Mouse (Mus musculus) heart, embryonic 15.5 days (tissue): Measurements from ENCODE around the gene Cryaa. TPM values are rescaled to one million over a fixed set of nuclear protein-coding genes. Genes with fewer than 3 reads are reported as not detected.

Source experiments
- ATAC-seq: fragments of 200-750 bp; cut with Nextera tagmentation; replicated peaks from 2 replicates; pipeline ENCODE4 v1.8.0; 2017; ENCODE audit warnings: low read depth, moderate TSS enrichment; ENCODE audit not compliant: insufficient number of reproducible peaks, insufficient read depth, low FRiP score
- H3K27ac ChIP-seq: fragments of 300-500 bp; sonication (generic); 2 replicates; pipeline ENCODE4 v1.5.1; 2015; ENCODE audit warnings: mild to moderate bottlenecking, inconsistent platforms
- H3K27me3 ChIP-seq: fragments of 300-500 bp; sonication (generic); 2 replicates; pipeline ENCODE4 v1.6.1; 2015; ENCODE audit warnings: inconsistent platforms
- H3K36me3 ChIP-seq: fragments of 300-500 bp; sonication (generic); 2 replicates; pipeline ENCODE4 v1.6.1; 2015; ENCODE audit warnings: mild to moderate bottlenecking, inconsistent platforms
- H3K4me1 ChIP-seq: fragments of 300-500 bp; sonication (generic); replicated peaks from 2 replicates; pipeline ENCODE4 v1.6.1; 2015; ENCODE audit warnings: inconsistent platforms
- H3K4me2 ChIP-seq: fragments of 300-500 bp; sonication (generic); 2 replicates; pipeline ENCODE4 v1.6.1; 2015; ENCODE audit warnings: inconsistent platforms, mild to moderate bottlenecking, moderate library complexity
- H3K4me3 ChIP-seq: fragments of 300-500 bp; sonication (generic); 2 replicates; pipeline ENCODE4 v1.5.1; 2015; ENCODE audit warnings: mild to moderate bottlenecking, inconsistent platforms
- H3K9ac ChIP-seq: fragments of 300-500 bp; sonication (generic); 2 replicates; pipeline ENCODE4 v1.6.1; 2015; ENCODE audit warnings: mild to moderate bottlenecking, inconsistent platforms
- H3K9me3 ChIP-seq: fragments of 300-500 bp; sonication (generic); replicated peaks from 2 replicates; pipeline ENCODE4 v1.6.1; 2016; ENCODE audit warnings: inconsistent platforms
- WGBS: fragments of 180-500 bp; shearing (Covaris S2); methylation state at CpG from one replicate; pipeline ENCODE4 v1.1.7; 2015; ENCODE audit warnings: mixed read lengths; 5-methylcytosine and 5-hydroxymethylcytosine counted together
- polyA plus RNA-seq: library from polyadenylated mRNA; unstranded; fragments of >200 nt; fragmentation: Nextera tagmentation; extraction: Ambion mirVana; gene quantifications from 2 replicates; pipeline ENCODE4 v1.2.1, GENCODE M21; 2015

Cryaa gene
- not detected in 2 replicates for polyA plus RNA-seq

DNA sequence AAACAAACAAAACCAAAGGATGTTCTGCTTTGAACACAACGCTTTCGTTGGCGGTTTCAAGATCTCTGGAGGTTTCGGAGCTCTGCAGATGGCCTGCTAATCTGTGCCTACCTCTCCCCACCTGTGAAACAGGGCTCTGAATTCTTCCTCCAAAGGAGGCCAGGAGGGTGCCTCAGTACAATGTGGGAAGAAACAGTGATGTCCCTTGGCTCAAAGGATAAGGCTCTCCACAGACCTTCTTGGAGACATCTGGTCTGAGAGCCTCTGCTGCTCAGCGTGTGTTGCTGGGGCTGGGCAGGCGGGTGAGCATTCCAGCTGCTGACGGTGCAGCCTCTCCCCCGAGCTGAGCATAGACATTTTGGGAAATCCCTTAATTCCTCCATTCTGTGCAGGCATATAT, at the start of gene Cryaa:
Gene Cryaa, plus strand, starts transcription at position 301 of the 400 bp plus-strand sequence.
- no peak within 1 kb of the TSS for H3K4me3 ChIP-seq
- no peak within 1 kb of the TSS for H3K27ac ChIP-seq
- no peaks in the 10 kb centered on the region for H3K36me3 ChIP-seq
- H3K9me3 ChIP-seq: no peaks in the 10 kb centered on the region
- H3K27me3 ChIP-seq: peaks cover 26% of the 10 kb centered on the region; the same call in 1 of the 2 replicates
- no peak within 1 kb of the TSS for H3K4me2 ChIP-seq
- ATAC-seq: no peak
- no peaks in the 10 kb centered on the region for H3K4me1 ChIP-seq
- no peak within 1 kb of the TSS for H3K9ac ChIP-seq
- WGBS: 72% methylated on average over 8 of the region's 8 CpGs

DNA sequence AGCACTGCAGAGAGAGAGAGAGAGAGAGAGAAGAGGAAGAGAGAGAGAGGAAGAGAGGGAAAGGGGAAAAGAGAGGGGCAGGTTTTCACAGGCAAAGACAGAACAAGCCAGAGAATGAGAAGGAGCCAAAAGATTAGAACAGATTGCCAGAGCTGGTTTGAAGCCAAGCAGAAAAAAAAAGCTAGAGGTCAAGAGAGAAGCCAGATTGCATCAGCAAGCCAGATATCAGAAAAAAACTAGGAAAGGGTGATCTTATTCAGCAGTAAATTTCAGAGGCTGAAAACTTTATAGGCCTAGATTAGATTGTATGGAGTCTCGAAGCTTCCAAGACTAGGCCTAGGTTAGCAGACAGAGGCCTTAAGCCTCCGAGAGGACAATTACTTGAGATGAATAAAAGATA, 49.6 kb upstream of the Cryaa start:
- H3K4me2 ChIP-seq: no peak overlapping the region
- 0 out of 2 replicates have a peak, but pooled peaks cover 4% of the 10 kb centered on the region for H3K27me3 ChIP-seq
- no peak overlapping the region for H3K4me3 ChIP-seq
- H3K9me3 ChIP-seq: no peaks in the 10 kb centered on the region
- 82% methylated on average over 2 of the region's 2 CpGs for WGBS
- no peak overlapping the region for H3K27ac ChIP-seq
- H3K4me1 ChIP-seq: no peaks in the 10 kb centered on the region
- H3K9ac ChIP-seq: no peak overlapping the region
- no peak for ATAC-seq
- H3K36me3 ChIP-seq: no peaks in the 10 kb centered on the region

DNA sequence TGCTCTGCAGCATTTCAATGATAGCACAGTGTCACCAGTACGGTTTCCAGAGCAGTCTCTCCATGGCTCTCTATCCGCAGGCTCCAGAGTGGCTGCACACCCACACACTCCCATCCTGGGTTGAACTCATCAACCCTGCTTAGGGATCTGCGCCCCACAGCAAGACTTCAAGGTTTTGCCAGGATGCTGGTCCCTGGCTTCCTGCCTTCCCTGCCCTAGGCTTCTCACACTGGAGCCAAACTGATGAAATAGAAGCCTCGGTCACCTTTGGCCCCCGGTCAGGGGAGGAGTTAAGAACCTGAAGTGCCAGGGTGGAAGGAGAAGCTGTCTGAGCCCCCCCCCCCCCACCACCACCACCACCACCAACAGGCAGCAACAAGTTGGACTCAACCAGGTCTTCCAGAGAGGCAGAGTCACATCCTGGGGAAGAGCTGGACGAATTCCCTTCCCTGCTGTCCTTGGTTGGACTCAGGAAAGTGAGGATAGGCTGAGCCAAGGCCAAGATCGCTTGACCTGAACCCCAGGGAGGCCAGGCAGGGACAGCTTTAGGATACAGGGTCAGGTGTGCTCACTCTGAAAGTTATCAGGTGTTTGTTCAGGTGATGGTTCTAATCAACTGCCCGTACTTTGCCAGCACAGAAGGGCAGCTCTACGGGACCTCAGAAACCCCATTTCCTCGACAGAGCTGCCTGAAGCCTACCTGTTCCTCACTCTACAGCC, 46.4 kb upstream of the Cryaa start:
- 69% methylated on average over 10 of the region's 10 CpGs for WGBS
- no peak for ATAC-seq
- H3K27ac ChIP-seq: no peak overlapping the region
- peaks cover 3% of the 10 kb centered on the region for H3K4me1 ChIP-seq
- H3K9ac ChIP-seq: no peak overlapping the region
- H3K9me3 ChIP-seq: no peaks in the 10 kb centered on the region
- peaks cover 15% of the 10 kb centered on the region for H3K27me3 ChIP-seq
- H3K4me3 ChIP-seq: no peak overlapping the region
- H3K4me2 ChIP-seq: no peak overlapping the region
- no peaks in the 10 kb centered on the region for H3K36me3 ChIP-seq

DNA sequence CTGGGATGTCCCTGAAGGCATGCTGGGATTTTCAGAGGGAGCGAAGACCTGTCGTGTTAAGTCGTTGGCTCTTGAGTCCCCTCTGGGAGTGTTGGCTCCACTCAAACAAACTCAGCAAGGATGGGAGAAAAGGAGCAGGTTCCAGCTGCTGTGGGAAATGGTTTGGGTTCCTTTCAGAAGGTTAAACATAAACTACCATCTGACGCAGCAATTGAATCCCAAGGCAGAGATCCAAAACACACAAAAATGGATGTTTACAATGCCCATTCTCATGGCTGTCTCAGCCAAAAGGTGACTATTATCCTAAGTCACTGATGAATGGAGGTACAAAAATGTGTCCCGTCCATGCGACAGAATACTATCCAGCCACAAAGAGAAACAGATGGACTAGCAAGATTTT, 44.6 kb upstream of the Cryaa start:
- H3K9ac ChIP-seq: no peak overlapping the region
- H3K27ac ChIP-seq: no peak overlapping the region
- H3K4me2 ChIP-seq: no peak overlapping the region
- H3K27me3 ChIP-seq: peaks cover 21% of the 10 kb centered on the region
- ATAC-seq: no peak
- peaks cover 21% of the 10 kb centered on the region for H3K4me1 ChIP-seq
- 77% methylated on average over 6 of the region's 6 CpGs for WGBS
- no peak overlapping the region for H3K4me3 ChIP-seq
- no peaks in the 10 kb centered on the region for H3K36me3 ChIP-seq
- H3K9me3 ChIP-seq: no peaks in the 10 kb centered on the region

DNA sequence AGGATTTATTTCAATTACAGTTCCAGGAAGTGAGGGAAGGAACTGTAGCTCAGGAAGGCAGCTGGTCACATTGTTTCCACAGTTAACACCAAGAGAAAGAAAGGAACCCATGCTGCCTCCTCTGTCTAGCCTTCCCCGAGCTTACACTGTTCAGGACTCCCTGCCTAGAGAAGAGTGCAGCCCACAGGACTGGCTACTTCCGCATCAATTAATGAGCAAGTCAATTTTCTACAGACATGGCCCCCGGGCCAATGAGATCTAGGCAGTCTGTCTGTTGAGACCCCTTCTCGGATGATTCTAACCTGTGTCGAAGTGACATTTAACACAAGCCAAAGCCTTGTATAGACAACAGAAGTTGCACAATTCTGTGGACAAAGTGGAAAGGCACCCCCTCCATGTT, 42.7 kb upstream of the Cryaa start:
- no peak overlapping the region for H3K4me3 ChIP-seq
- H3K36me3 ChIP-seq: no peaks in the 10 kb centered on the region
- no peak for ATAC-seq
- no peak overlapping the region for H3K9ac ChIP-seq
- WGBS: 73% methylated on average over 5 of the region's 5 CpGs
- H3K27ac ChIP-seq: no peak overlapping the region
- no peaks in the 10 kb centered on the region for H3K9me3 ChIP-seq
- peaks cover 21% of the 10 kb centered on the region for H3K27me3 ChIP-seq
- no peak overlapping the region for H3K4me2 ChIP-seq
- peaks cover 27% of the 10 kb centered on the region for H3K4me1 ChIP-seq

DNA sequence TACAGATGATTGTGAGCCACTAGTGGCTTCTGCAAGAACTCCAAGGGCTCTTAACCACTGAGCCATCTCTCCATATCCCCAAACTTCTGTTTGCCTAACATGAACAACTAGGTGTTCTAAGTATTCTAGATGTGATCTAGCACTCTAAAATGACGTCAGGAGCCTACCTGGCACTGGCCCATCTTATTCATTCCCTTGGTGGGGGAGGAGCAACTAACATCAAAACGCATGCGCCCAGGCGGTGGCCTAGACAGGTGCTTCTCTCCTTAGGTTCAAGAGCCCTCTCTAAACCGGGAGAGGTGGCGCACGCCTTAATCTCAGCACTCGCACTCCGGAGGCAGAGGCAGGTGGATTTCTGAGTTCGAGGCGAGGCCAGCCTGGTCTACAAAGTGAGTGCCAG, 41.8 kb upstream of the Cryaa start:
- Histone ChIP-seq H3K36me3 (no peaks in the 10 kb centered on the region), H3K4me1 (peaks cover 28% of the 10 kb centered on the region), H3K4me2 (no peak overlapping the region), H3K9ac (no peak overlapping the region), H3K9me3 (no peaks in the 10 kb centered on the region), H3K4me3 (no peak overlapping the region), H3K27me3 (peaks cover 21% of the 10 kb centered on the region), H3K27ac (no peak overlapping the region)
- ATAC-seq: no peak
- WGBS: 52% methylated on average over 11 of the region's 11 CpGs

DNA sequence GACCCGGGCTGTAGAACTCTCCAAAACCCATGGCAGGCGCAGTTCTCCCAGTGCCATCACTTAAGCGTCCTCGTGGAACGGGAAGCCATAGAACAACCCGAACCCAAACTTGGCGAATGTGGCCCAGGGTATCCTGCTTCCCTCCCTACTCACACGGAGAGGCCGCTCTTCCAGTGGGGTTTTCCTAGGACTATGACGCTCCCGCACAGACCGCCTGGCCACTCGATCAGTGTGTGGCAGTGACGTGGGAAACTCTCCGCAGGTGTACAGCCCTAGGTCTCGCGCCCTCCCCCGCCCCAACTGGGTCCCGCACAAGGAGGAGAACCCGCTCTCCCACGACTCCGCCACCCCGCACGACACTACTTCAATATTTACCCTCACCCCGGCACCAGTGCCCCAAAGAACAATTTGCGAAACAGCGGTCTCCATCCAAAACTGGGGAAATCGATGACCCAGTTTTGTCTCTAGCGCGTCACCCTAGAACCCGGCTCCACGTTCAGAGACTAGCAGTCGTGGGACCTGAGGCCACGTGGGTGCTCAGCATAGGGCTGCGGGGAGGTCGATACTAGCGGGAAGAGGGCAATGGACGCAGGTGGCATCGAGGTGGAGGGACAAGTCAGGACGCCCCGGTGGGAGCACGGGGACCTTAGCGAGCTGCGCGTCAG, 41.2 kb upstream of the Cryaa start:
- peak overlapping the region; percentile 55 for H3K4me3 ChIP-seq
- no peak overlapping the region for H3K27ac ChIP-seq
- no peaks in the 10 kb centered on the region for H3K9me3 ChIP-seq
- 0 out of 2 replicates have a peak, but pooled peaks have one; percentile 14 for ATAC-seq
- 4% methylated on average over 45 of the region's 45 CpGs for WGBS
- peak overlapping the region; percentile 97 for H3K4me2 ChIP-seq
- H3K4me1 ChIP-seq: peaks cover 28% of the 10 kb centered on the region
- peak overlapping the region; percentile 55 for H3K9ac ChIP-seq
- H3K27me3 ChIP-seq: peaks cover 21% of the 10 kb centered on the region
- H3K36me3 ChIP-seq: no peaks in the 10 kb centered on the region

DNA sequence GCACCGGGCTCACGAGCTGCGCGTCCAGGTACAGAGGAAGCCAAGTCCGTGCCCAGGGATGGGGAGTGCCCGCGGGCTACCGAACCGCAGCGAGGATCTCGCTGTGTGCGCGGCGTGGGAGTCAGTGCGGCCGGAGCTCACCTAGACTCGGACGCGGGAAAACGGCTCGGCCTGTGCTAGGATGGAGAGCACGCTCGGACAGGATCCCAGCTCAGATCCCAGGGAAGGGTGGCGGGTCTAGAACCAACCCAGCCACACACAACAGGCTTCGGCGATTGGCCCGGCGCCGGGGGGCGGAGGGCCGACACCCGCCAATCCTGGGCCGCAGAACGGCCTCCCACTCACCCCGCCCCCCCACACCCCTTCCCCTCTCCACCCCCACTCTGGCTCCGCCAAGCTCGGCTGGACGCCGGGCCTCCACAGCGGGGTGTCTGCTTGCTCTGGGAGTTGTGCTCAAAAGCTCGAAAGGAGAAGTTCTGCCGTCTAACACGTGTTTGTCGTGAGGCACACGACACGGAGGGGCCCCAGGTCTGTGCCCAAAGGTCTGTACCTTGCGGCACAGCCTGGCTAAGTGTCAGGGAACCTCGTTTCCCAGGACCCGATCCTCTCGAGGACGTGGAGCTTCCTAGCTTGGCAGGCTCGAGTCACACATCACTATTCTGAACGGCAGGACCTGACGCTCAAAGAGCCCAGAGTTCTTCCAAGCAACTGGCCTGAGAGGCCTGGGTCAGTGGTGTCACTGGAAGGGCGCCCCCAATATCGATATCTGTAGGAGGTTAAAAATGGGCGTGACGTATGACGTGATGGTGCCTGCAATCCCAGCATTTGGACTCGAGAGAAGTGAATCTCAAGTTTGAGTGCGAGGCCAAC, 40.4 kb upstream of the Cryaa start, which contains the start of gene Cbs:
Gene Cbs, minus strand, starts transcription at position 297 of the 870 bp plus-strand sequence.
- peaks cover 28% of the 10 kb centered on the region for H3K4me1 ChIP-seq
- peak within 1 kb of the TSS; percentile 55 for H3K4me3 ChIP-seq
- H3K9ac ChIP-seq: peak within 1 kb of the TSS; percentile 55
- 2% methylated on average over 60 of the region's 61 CpGs for WGBS
- no peaks in the 10 kb centered on the region for H3K36me3 ChIP-seq
- H3K9me3 ChIP-seq: no peaks in the 10 kb centered on the region
- peak within 1 kb of the TSS; percentile 97 for H3K4me2 ChIP-seq
- peak within 1 kb of the TSS; percentile 45; the same call in 1 of the 2 replicates for H3K27ac ChIP-seq
- peak; percentile 89 for ATAC-seq
- peaks cover 21% of the 10 kb centered on the region for H3K27me3 ChIP-seq

DNA sequence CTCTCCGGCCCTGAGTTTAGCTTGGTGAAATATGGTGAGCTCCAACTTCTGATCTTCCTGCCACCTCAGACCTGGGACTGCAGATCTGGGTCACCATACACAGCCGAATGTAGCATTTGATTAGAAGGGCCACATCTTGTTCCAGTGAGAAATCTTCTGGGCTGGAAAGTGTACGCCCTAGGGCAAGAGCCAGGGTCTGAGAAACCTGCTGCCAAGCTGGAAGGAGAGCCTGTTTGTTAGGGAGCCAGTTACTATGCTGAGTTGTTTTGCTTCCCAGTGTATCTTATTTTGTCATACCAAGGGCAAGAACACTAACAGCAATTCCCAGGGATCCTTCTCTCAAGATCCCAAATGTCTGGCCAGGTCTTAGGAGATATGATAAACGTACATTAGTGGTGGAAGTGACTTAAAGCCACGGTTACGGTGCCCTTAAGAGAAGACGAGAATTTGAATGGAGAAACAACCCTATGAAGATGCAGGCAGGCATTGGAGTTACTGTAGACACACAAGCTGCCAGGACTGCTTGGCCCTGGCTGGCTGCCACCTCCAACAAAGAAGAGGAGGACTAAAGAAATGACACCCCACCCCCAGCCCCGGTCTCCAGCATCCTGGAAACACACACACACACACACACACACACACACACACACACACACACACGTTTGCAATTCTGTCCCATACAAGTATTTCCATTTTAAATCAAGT, 39.6 kb upstream of the Cryaa start:
- Histone ChIP-seq H3K4me1 (peaks cover 28% of the 10 kb centered on the region), H3K36me3 (no peaks in the 10 kb centered on the region), H3K4me3 (no peak overlapping the region), H3K9ac (no peak overlapping the region; the same call in 1 of the 2 replicates), H3K27ac (peak overlapping the region; percentile 45; the same call in 1 of the 2 replicates), H3K27me3 (peaks cover 21% of the 10 kb centered on the region), H3K9me3 (no peaks in the 10 kb centered on the region), H3K4me2 (peak overlapping the region; percentile 97)
- ATAC-seq: no peak
- 49% methylated on average over 9 of the region's 9 CpGs for WGBS

DNA sequence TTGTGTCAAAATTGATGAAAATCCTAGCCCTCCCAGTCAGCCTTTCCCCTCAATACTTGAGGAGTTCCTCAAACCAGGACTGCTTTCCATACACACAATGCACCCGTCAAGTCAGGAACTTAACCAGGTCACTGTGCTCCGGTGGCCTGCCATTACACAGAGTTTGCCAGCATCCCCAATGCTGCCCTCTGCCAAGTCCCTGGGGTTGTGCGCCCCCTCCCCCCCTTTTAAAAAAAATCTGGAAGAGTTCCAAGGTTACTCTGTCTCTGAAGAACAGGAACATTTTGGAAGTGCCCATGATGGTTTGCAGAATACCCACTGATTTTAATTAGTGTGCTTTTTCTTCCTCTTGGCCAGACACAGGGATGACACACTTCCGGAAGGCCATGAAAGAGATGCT, 38.0 kb upstream of the Cryaa start:
- H3K4me2 ChIP-seq: no peak overlapping the region
- 54% methylated on average over 4 of the region's 4 CpGs for WGBS

More for the DNA sequence above, 38.0 kb upstream of the Cryaa start:
- ATAC-seq: no peak
- Histone ChIP-seq H3K36me3 (no peaks in the 10 kb centered on the region), H3K27ac (no peak overlapping the region), H3K9ac (no peak overlapping the region), H3K9me3 (no peaks in the 10 kb centered on the region), H3K4me3 (no peak overlapping the region), H3K4me1 (peaks cover 28% of the 10 kb centered on the region), H3K27me3 (peaks cover 21% of the 10 kb centered on the region)
